Mouse (Mus musculus) bone marrow macrophage, adult 2 months (primary cell): Measurements from ENCODE around the gene Cwh43.

Source experiments
- CTCF ChIP-seq: IDR thresholded peaks from 2 replicates; pipeline ENCODE4 v1.5.1; 2012; ENCODE audit warnings: low read depth, mild to moderate bottlenecking, low read length, moderate library complexity
- POLR2A ChIP-seq: IDR thresholded peaks from 2 replicates; pipeline ENCODE4 v1.6.1; 2012; ENCODE audit warnings: mild to moderate bottlenecking, low read depth, low read length, borderline replicate concordance

DNA sequence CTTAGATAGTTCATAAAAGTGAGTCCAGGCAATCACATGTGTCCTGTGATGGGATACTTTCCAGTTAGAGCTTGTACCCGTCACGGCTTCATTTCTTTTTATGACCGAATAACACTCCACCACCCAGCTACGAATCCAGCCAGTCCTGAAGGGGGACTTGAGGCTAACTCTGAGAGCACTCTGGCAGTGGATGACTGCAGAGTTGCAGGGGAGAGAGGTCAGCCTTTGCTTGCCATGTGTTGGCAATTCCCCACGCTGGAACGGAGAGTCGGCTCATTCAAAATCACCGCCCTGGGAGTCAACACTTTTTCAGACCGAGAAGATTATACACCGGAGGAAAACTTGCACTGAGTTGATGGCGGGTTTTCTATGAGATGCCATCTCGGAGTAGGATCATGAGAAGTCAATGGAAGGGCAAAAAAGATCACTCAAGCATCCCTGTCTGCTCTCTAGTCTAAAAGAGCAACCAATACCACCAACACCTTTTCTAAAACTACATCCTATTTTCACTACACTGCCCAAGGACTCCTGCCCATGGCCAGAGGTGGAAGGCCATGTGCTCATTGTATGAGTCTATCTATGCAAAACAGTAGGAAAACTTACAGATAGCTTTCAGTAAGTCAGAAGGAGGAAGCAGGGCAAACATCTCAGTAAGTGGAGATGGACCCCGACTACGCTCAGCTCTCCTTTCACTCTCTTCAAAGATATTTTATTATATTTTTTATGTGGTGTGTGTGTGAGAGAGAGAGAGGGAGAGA is 2.4 kb upstream of the Cwh43 start:
- no peak for TF ChIP-seq CTCF
- TF ChIP-seq POLR2A: no peak
